Mouse (Mus musculus): ENCODE data around the gene Pde3a.

DNA sequence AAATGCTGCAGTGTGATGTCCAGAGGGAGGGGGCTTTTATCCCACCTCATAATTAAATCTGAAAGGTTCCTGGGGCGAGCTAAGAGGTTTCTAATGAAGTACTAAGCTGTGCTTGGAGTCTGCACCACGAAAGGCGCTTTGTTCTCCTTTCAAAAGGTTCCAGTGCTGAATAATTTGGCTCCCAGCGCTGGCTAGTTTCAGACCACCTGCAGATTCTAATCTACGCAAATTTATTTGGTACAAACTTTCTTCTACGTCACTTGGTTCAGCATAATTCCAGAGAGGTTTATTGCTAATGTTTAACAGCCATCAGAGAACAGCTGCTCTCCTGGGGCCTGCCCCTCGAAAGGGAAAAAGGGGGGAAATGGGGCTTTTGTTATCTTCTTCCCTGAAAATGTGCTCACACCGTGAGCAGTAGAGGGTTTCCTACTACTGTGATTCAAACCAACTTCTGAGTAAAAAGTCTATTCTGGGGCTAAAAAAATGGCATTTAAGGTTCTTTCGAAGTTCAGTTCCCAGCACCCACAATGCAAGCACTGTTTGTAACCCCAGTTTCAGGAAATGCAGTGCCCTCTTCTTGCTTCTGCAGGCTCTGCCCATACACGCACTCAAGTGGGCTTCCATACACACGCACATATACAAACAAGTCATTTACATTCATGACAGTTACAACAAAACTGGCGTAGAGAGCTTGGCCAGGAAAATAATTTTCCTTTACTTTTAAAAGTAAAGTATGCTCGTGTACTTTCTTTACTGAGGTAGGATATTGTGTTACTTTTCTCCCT, 246.8 kb downstream of the Pde3a start:
- TF ChIP-seq CTCF (IDR thresholded peaks at IDR 0.05; ENCODE audit: extremely low read depth, insufficient read depth, low read length) (no peak), POLR2A (IDR thresholded peaks at IDR 0.05; ENCODE audit: extremely low read depth, insufficient read depth, low read length) (no peak)

Measured in cortical plate, adult 2 months (tissue).